Mouse (Mus musculus) embryonic facial prominence, embryonic 12.5 days (tissue): ENCODE data around the gene Zfp689. TPM values are rescaled to one million over a fixed set of nuclear protein-coding genes. Genes with fewer than 3 reads are reported as not detected.

Source experiments
- ATAC-seq: fragments of 200-750 bp; cut with Nextera tagmentation; 2 replicates; pipeline ENCODE4 v1.8.0; 2017; ENCODE audit not compliant: insufficient number of reproducible peaks, insufficient read depth, low FRiP score, low TSS enrichment
- H3K27ac ChIP-seq: fragments of 300-500 bp; sonication (generic); 2 replicates; pipeline ENCODE4 v1.5.1; 2016; ENCODE audit warnings: mild to moderate bottlenecking
- H3K27me3 ChIP-seq: fragments of 300-500 bp; sonication (generic); 2 replicates; pipeline ENCODE4 v1.6.1; 2016; ENCODE audit warnings: mild to moderate bottlenecking, moderate library complexity
- H3K36me3 ChIP-seq: fragments of 300-500 bp; sonication (generic); 2 replicates; pipeline ENCODE4 v1.6.1; 2016; ENCODE audit warnings: mild to moderate bottlenecking
- H3K4me1 ChIP-seq: fragments of 300-500 bp; sonication (generic); 2 replicates; pipeline ENCODE4 v1.6.1; 2016
- H3K4me2 ChIP-seq: fragments of 300-500 bp; sonication (generic); replicated peaks from 2 replicates; pipeline ENCODE4 v1.6.1; 2016; ENCODE audit warnings: mild to moderate bottlenecking, moderate library complexity
- H3K4me3 ChIP-seq: fragments of 300-500 bp; sonication (generic); 2 replicates; pipeline ENCODE4 v1.5.1; 2016; ENCODE audit warnings: mild to moderate bottlenecking
- H3K9ac ChIP-seq: fragments of 300-500 bp; sonication (generic); 2 replicates; pipeline ENCODE4 v1.6.1; 2016; ENCODE audit warnings: mild to moderate bottlenecking, moderate library complexity
- H3K9me3 ChIP-seq: fragments of 300-500 bp; sonication (generic); 2 replicates; pipeline ENCODE4 v1.6.1; 2016; ENCODE audit warnings: mild to moderate bottlenecking, moderate library complexity
- WGBS: fragments of 180-500 bp; shearing (Covaris S2); methylation state at CpG from one replicate; pipeline ENCODE4 v1.1.7; 2016; 5-methylcytosine and 5-hydroxymethylcytosine counted together
- polyA plus RNA-seq: library from polyadenylated mRNA; unstranded; fragments of >200 nt; fragmentation: Nextera tagmentation; extraction: Ambion mirVana; gene quantifications from 2 replicates; pipeline ENCODE4 v1.2.1, GENCODE M21; 2016

Gene Zfp689
- polyA plus RNA-seq, 1 experiment from 2014 or later: 16.7 TPM

GRCm38 (mm10) chr7:127477687-127478634, 29.0 kb upstream of the Zfp689 start:
- Histone ChIP-seq H3K9me3 (no peaks in the 10 kb centered on the region), H3K27ac (peak overlapping the region; percentile 96), H3K36me3 (peaks cover 53% of the 10 kb centered on the region), H3K4me3 (peak overlapping the region; percentile 96), H3K4me2 (peak overlapping the region; percentile 98), H3K27me3 (no peaks in the 10 kb centered on the region), H3K4me1 (peaks cover 19% of the 10 kb centered on the region), H3K9ac (peak overlapping the region; percentile 98)
- WGBS: under 1% methylated on average over 50 of the region's 50 CpGs
- ATAC-seq: peak; percentile 95

GRCm38 (mm10) chr7:127476855-127477254, 27.9 kb upstream of the Zfp689 start:
- Histone ChIP-seq H3K4me3 (peak overlapping the region; percentile 96), H3K27ac (peak overlapping the region; percentile 96), H3K9me3 (no peaks in the 10 kb centered on the region), H3K4me1 (peaks cover 26% of the 10 kb centered on the region), H3K27me3 (no peaks in the 10 kb centered on the region), H3K4me2 (peak overlapping the region; percentile 98), H3K9ac (peak overlapping the region; percentile 59; the same call in 1 of the 2 replicates), H3K36me3 (peaks cover 45% of the 10 kb centered on the region)
- WGBS: 81% methylated on average over 4 of the region's 4 CpGs
- no peak for ATAC-seq

- Histone ChIP-seq H3K27me3 (no peaks in the 10 kb centered on the region), H3K4me3 (no peak overlapping the region), H3K36me3 (peaks cover 41% of the 10 kb centered on the region), H3K9ac (no peak overlapping the region), H3K4me1 (peaks cover 26% of the 10 kb centered on the region), H3K9me3 (no peaks in the 10 kb centered on the region), H3K27ac (no peak overlapping the region), H3K4me2 (no peak overlapping the region)
- ATAC-seq: no peak
- 93% methylated on average over 11 of the region's 11 CpGs for WGBS
Observed at GRCm38 (mm10) chr7:127476336-127476735, 27.4 kb upstream of the Zfp689 start.

GRCm38 (mm10) chr7:127475186-127475740, 26.3 kb upstream of the Zfp689 start:
- no peak for ATAC-seq
- H3K27me3 ChIP-seq: no peaks in the 10 kb centered on the region
- H3K9ac ChIP-seq: no peak overlapping the region
- H3K9me3 ChIP-seq: no peaks in the 10 kb centered on the region
- H3K27ac ChIP-seq: no peak overlapping the region
- no peak overlapping the region for H3K4me2 ChIP-seq
- peaks cover 33% of the 10 kb centered on the region for H3K36me3 ChIP-seq
- WGBS: 91% methylated on average over 11 of the region's 11 CpGs
- H3K4me3 ChIP-seq: no peak overlapping the region
- H3K4me1 ChIP-seq: peaks cover 18% of the 10 kb centered on the region

- Histone ChIP-seq H3K4me2 (no peak overlapping the region), H3K27ac (no peak overlapping the region), H3K9ac (no peak overlapping the region), H3K27me3 (no peaks in the 10 kb centered on the region), H3K36me3 (peaks cover 31% of the 10 kb centered on the region), H3K9me3 (no peaks in the 10 kb centered on the region), H3K4me1 (peaks cover 18% of the 10 kb centered on the region), H3K4me3 (no peak overlapping the region)
- no peak for ATAC-seq
- 83% methylated on average over 6 of the region's 6 CpGs for WGBS
Observed at GRCm38 (mm10) chr7:127474378-127475070, 25.6 kb upstream of the Zfp689 start.

- Histone ChIP-seq H3K27me3 (no peaks in the 10 kb centered on the region), H3K4me3 (no peak overlapping the region), H3K9ac (no peak overlapping the region), H3K4me2 (no peak overlapping the region), H3K27ac (no peak overlapping the region), H3K9me3 (no peaks in the 10 kb centered on the region), H3K4me1 (peaks cover 18% of the 10 kb centered on the region), H3K36me3 (peaks cover 31% of the 10 kb centered on the region)
- no peak for ATAC-seq
- 89% methylated on average over 5 of the region's 5 CpGs for WGBS
Observed at GRCm38 (mm10) chr7:127473705-127474104, 24.7 kb upstream of the Zfp689 start.

- WGBS: 1% methylated on average over 7 of the region's 7 CpGs
- H3K27me3 ChIP-seq: no peaks in the 10 kb centered on the region
- H3K27ac ChIP-seq: peak overlapping the region; percentile 99
- no peaks in the 10 kb centered on the region for H3K9me3 ChIP-seq
- H3K4me3 ChIP-seq: peak overlapping the region; percentile 88
- peaks cover 15% of the 10 kb centered on the region for H3K4me1 ChIP-seq
- peaks cover 43% of the 10 kb centered on the region for H3K36me3 ChIP-seq
- no peak for ATAC-seq
- peak overlapping the region; percentile 87 for H3K4me2 ChIP-seq
- peak overlapping the region; percentile 84 for H3K9ac ChIP-seq
Observed at GRCm38 (mm10) chr7:127472060-127472459, 23.1 kb upstream of the Zfp689 start.

- Histone ChIP-seq H3K27ac (peak overlapping the region; percentile 99), H3K36me3 (peaks cover 46% of the 10 kb centered on the region), H3K4me3 (peak overlapping the region; percentile 88), H3K9me3 (no peaks in the 10 kb centered on the region), H3K9ac (peak overlapping the region; percentile 84), H3K27me3 (no peaks in the 10 kb centered on the region), H3K4me1 (peaks cover 12% of the 10 kb centered on the region), H3K4me2 (peak overlapping the region; percentile 87)
- peak; percentile 36; the same call in 1 of the 2 replicates for ATAC-seq
- WGBS: 1% methylated on average over 25 of the region's 25 CpGs
Observed at GRCm38 (mm10) chr7:127471646-127472010, 22.7 kb upstream of the Zfp689 start.

GRCm38 (mm10) chr7:127470743-127471645, 22.0 kb upstream of the Zfp689 start:
- Histone ChIP-seq H3K36me3 (peaks cover 46% of the 10 kb centered on the region), H3K9ac (peak overlapping the region; percentile 84), H3K4me1 (peaks cover 12% of the 10 kb centered on the region), H3K27me3 (no peaks in the 10 kb centered on the region), H3K27ac (peak overlapping the region; percentile 99), H3K4me2 (peak overlapping the region; percentile 87), H3K4me3 (peak overlapping the region; percentile 88), H3K9me3 (no peaks in the 10 kb centered on the region)
- under 1% methylated on average over 46 of the region's 46 CpGs for WGBS
- peak; percentile 94 for ATAC-seq

- Histone ChIP-seq H3K27me3 (no peaks in the 10 kb centered on the region), H3K9me3 (no peaks in the 10 kb centered on the region), H3K9ac (peak overlapping the region; percentile 84), H3K4me2 (peak overlapping the region; percentile 87), H3K4me1 (peaks cover 12% of the 10 kb centered on the region), H3K4me3 (peak overlapping the region; percentile 88), H3K36me3 (peaks cover 46% of the 10 kb centered on the region), H3K27ac (peak overlapping the region; percentile 99)
- 8% methylated on average over 10 of the region's 10 CpGs for whole genome bisulfite sequencing
- no peak for ATAC-seq
Observed at GRCm38 (mm10) chr7:127470011-127470715, 21.2 kb upstream of the Zfp689 start.
